Mouse (Mus musculus): ENCODE measurements at regions not wholly inside any gene's neighbourhood (a gene's known extent, or its start where the extent isn't known, plus 50 kb on each side); places are given as distances from the start of the nearest gene placed in this dataset.

DNA sequence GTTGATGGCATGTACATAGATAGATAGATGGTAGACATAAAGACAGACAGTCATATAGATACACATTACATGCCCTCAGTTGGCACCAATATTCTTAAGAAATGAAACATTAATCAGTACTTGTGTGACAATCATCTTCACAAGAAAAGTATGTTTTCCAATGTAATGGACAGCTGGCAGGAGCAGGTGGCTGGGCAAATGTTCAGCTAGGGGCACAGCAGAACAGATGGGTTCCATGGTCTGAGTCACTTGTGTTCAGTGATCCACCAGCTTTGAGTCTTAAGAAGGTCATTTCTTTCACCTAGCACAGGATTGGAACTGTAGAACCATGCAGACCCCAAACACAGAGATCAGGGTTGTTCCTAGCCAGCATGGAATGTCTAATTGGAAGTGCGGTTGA is 2631.2 kb upstream of the 5930422O12Rik start:
- H3K4me2 ChIP-seq (replicated peaks), result no peak overlapping the region
- H3K36me3 ChIP-seq, result no peaks in the 10 kb centered on the region
- ATAC-seq (ENCODE audit: low FRiP score, low read depth), result no peak
- no peak overlapping the region for H3K4me3 ChIP-seq
- no peaks in the 10 kb centered on the region for H3K27me3 ChIP-seq (replicated peaks)
- H3K4me1 ChIP-seq, result no peaks in the 10 kb centered on the region
- no peak overlapping the region for H3K27ac ChIP-seq
- WGBS, result 97% methylated on average over 1 of the region's 1 CpGs
- no peaks in the 10 kb centered on the region for H3K9me3 ChIP-seq
- no peak overlapping the region for H3K9ac ChIP-seq

DNA sequence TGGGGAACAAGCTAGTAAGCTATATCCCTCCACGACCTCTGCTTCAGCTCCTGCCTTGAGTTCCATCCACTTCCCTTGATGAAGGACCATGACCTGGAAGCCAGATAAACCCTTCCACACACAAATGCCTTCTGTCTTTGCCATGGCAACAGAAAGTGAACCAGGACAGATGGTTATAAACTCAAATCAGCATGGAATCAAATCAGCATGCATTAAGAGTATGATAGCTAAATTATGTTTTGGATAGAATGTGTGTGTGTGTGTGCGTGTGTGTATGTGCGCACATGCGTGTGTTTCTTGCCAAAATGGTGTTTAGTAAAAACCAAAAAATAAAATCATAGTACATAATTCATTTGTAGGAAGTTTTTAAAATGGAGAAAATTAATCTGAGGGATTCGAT is 2611.5 kb upstream of the 5930422O12Rik start:
- Histone ChIP-seq H3K36me3 (no peaks in the 10 kb centered on the region), H3K9ac (no peak overlapping the region), H3K4me1 (no peaks in the 10 kb centered on the region), H3K27ac (no peak overlapping the region), H3K4me3 (no peak overlapping the region), H3K4me2 (replicated peaks) (no peak overlapping the region), H3K9me3 (no peaks in the 10 kb centered on the region), H3K27me3 (replicated peaks) (no peaks in the 10 kb centered on the region)
- no peak for ATAC-seq (ENCODE audit: low FRiP score, low read depth)
- WGBS, result 93% methylated on average over 5 of the region's 5 CpGs

DNA sequence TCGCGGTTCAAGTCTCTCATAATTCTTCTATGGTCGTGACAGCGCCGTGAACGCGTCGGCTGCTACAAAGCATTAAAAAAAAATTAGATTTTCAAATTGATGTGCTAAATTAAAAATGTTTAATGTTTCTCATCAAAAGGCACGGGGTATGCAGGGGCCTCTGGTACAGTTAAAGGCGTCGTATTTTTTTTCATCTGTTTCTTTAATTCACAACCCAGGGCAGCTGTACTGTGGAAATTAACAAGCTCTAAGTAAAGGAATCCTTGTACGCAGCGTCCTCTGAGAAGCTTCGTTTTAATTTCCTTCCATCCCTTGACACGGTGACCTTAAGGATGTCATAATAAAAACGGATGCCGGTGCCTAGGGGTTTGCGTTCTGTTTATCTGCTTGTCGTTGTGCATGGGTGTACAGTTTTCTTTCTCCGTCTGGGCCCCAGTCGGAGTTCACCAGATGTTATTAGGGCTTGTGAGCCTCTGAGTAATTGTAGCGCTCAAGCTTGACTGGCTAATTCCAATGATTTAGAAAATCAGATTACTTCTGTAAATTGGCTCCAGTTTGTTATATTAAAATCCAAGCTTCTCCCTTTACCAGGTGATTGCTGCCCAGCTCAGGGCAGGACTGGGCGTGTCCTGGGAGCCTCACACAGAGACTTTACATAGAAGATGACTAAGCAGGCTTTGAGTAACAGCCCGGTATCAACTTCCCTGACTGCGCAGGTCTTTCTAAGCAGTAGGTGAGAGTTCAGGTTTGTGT is 2605.5 kb upstream of the 5930422O12Rik start:
- Histone ChIP-seq H3K4me3 (no peak overlapping the region), H3K27ac (no peak overlapping the region), H3K4me2 (replicated peaks) (0 out of 2 replicates have a peak overlapping the region, but pooled peaks have one; percentile 25), H3K9me3 (no peaks in the 10 kb centered on the region), H3K27me3 (replicated peaks) (no peaks in the 10 kb centered on the region), H3K36me3 (no peaks in the 10 kb centered on the region), H3K9ac (no peak overlapping the region), H3K4me1 (no peaks in the 10 kb centered on the region)
- 64% methylated on average over 25 of the region's 25 CpGs for WGBS
- peak; percentile 59 for ATAC-seq (ENCODE audit: low FRiP score, low read depth)

DNA sequence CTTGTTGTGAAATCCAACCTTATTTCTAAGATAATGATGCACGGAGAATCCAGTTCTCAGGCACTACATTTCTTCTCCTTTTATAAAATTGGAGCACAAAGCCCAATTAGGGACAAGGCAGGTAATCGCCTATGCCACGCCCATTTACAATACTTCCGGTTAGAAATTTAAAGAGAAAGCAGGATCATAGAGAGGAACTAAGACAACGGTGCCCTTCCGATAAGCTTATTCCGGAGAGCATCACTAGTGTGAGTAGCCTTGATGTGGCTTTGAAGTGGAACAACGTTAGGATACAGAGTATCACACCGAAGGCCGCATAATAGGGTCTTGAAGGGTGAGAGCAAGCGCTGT is 2604.9 kb upstream of the 5930422O12Rik start:
- no peaks in the 10 kb centered on the region for H3K27me3 ChIP-seq (replicated peaks)
- H3K4me1 ChIP-seq, result no peaks in the 10 kb centered on the region
- H3K4me3 ChIP-seq, result no peak overlapping the region
- H3K9me3 ChIP-seq, result no peaks in the 10 kb centered on the region
- H3K36me3 ChIP-seq, result no peaks in the 10 kb centered on the region
- ATAC-seq (ENCODE audit: low FRiP score, low read depth), result no peak
- no peak overlapping the region for H3K4me2 ChIP-seq (replicated peaks)
- WGBS, result 89% methylated on average over 11 of the region's 11 CpGs
- no peak overlapping the region for H3K27ac ChIP-seq
- no peak overlapping the region for H3K9ac ChIP-seq

DNA sequence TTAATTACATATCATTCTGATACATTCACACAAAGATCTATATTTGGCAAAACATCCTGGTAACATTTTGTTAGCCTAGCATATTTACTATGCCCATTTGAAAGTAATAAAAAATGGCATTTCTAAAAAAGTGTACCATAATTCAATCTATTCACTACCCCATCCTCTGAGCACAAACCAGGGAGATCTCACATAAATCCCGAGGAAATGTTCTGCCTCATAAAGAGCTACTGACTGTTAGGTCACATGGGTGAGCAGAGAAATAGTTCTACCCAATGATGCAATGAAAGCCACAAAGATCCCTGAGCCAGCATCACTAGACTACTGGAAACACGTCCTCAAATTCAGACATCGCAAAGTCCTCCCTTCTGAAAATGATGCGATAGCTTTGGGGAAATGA is 2602.5 kb upstream of the 5930422O12Rik start:
- Histone ChIP-seq H3K4me1 (no peaks in the 10 kb centered on the region), H3K27ac (no peak overlapping the region), H3K4me2 (replicated peaks) (no peak overlapping the region), H3K9ac (no peak overlapping the region), H3K4me3 (no peak overlapping the region), H3K36me3 (no peaks in the 10 kb centered on the region), H3K9me3 (no peaks in the 10 kb centered on the region), H3K27me3 (replicated peaks) (no peaks in the 10 kb centered on the region)
- ATAC-seq (ENCODE audit: low FRiP score, low read depth), result peak; percentile 61; the same call in 1 of the 2 replicates
- 63% methylated on average over 4 of the region's 4 CpGs for WGBS

DNA sequence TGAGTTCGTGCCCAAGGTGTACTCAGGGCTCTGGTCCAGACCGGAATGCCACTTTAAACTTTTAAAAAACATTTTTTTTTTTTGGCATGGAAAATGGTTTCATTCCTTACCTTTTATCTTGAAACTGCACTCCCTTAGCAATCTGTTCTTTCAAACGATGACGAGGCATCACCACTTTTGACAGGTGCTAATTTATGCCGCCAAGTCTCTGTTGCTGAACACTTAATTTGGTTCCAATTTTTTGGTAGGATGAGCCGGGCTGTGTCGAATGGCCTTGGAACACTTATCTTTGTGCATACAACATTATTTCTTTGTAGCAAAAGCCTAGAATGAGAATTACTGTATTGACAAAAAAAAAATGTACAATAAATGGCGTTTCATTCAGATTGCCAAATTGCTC is 2590.5 kb upstream of the 5930422O12Rik start:
- no peak for ATAC-seq (ENCODE audit: low FRiP score, low read depth)
- Histone ChIP-seq H3K36me3 (no peaks in the 10 kb centered on the region), H3K4me3 (no peak overlapping the region), H3K9me3 (no peaks in the 10 kb centered on the region), H3K27ac (no peak overlapping the region), H3K4me2 (replicated peaks) (no peak overlapping the region), H3K9ac (no peak overlapping the region), H3K27me3 (replicated peaks) (no peaks in the 10 kb centered on the region), H3K4me1 (no peaks in the 10 kb centered on the region)
- 95% methylated on average over 8 of the region's 8 CpGs for WGBS

DNA sequence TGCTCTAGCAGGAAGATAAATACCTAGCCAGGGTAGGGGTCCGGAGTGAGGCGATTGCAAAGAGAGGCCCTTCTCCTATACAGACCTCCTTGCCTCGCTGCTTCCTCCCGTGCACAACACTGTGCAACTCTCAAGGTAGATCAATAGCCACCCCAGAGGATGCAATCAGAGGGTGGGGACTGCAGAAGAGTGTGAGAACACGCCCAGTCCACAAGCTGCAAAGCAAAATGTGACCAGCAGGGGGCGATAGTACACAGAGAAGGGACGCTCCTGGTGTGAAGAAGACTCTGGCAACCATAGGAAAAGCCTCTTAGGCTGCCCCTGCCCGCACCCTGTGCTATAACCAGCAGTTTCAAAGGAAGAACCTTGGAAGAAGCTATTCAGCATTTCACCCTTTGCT is 2588.4 kb upstream of the 5930422O12Rik start:
- no peaks in the 10 kb centered on the region for H3K4me1 ChIP-seq
- peak; percentile 84 for ATAC-seq (ENCODE audit: low FRiP score, low read depth)
- no peak overlapping the region for H3K4me2 ChIP-seq (replicated peaks)
- no peak overlapping the region for H3K4me3 ChIP-seq
- no peak overlapping the region for H3K27ac ChIP-seq
- H3K9me3 ChIP-seq, result no peaks in the 10 kb centered on the region
- no peaks in the 10 kb centered on the region for H3K36me3 ChIP-seq
- 35% methylated on average over 8 of the region's 8 CpGs for WGBS
- no peak overlapping the region for H3K9ac ChIP-seq
- no peaks in the 10 kb centered on the region for H3K27me3 ChIP-seq (replicated peaks)

DNA sequence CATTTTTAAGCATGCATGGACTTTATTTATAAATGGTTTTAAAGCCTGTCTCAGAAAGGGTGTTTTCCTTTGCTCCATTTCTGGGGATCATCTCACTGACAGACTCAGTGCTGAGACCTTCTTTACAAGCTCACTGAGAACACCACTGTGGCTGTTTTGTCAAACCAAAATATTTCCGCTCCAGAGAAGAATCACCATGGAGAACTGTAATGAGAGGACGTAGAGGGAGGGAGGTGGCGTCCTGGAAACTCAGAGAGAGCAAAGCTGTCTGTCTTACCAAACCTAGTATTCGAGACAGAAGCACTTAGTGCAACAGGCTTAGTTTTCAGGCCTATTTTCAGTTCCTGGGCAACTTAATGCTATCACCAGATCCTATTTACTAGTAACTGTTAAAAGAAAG is 2565.5 kb upstream of the 5930422O12Rik start:
- Histone ChIP-seq H3K27ac (no peak overlapping the region), H3K4me1 (no peaks in the 10 kb centered on the region), H3K36me3 (no peaks in the 10 kb centered on the region), H3K27me3 (replicated peaks) (no peaks in the 10 kb centered on the region), H3K9ac (no peak overlapping the region), H3K4me2 (replicated peaks) (no peak overlapping the region), H3K9me3 (no peaks in the 10 kb centered on the region), H3K4me3 (no peak overlapping the region)
- peak; percentile 48; the same call in 1 of the 2 replicates for ATAC-seq (ENCODE audit: low FRiP score, low read depth)
- 28% methylated on average over 4 of the region's 4 CpGs for WGBS

DNA sequence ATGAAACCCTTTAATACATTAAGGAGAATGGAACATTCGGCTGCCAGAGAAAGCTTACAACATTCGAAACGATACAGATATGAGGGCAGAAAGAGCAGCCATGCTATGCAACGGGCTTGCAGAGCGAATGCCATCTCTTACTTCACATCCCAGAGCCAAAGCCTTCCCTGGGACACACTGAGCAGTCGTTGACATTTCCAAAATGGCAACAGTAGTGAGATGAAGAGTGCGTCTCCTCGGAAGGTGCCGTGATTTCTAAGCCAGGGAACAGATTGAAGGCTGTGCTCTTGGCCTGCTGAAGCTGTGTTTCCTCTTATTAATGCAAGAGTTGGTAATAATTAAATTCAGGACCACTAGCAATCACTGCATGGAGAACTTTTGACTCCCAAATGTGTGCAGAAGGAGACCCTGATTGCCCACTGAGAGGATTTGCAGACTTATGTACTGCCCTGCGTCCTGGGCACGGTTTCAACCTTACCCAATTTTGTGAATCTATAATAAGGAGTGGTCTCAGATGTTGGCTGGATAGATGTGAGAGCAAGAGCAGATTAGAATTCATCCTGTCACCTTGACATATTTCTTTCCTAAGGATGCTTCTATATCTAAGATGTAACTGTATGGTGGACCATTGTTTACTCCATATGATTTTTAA is 2522.3 kb upstream of the 5930422O12Rik start:
- Histone ChIP-seq H3K9ac (no peak overlapping the region), H3K4me1 (no peaks in the 10 kb centered on the region), H3K27ac (no peak overlapping the region), H3K27me3 (replicated peaks) (no peaks in the 10 kb centered on the region), H3K36me3 (no peaks in the 10 kb centered on the region), H3K9me3 (no peaks in the 10 kb centered on the region), H3K4me2 (replicated peaks) (no peak overlapping the region), H3K4me3 (no peak overlapping the region)
- ATAC-seq (ENCODE audit: low FRiP score, low read depth), result no peak
- 92% methylated on average over 11 of the region's 11 CpGs for WGBS

DNA sequence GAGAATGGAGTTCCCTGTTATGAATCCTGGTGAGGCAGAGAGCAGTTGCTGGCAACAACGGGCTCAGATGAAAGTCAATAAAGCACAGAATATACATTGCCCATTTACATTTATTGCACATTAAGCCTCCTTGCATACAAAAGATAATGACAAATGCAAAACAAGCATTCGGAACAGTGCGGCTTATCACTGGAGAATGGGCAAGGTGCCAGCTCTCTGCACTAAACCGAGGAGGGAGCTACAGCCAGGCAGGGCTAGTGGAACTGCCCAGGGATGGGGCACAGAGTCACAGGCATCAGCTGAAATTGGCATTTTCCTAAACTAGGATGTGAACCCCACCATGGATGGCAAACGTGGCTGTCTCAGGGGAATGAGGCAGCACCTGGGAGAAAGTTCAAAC is 2514.8 kb upstream of the 5930422O12Rik start:
- Histone ChIP-seq H3K27me3 (replicated peaks) (no peaks in the 10 kb centered on the region), H3K4me2 (replicated peaks) (no peak overlapping the region), H3K4me3 (no peak overlapping the region), H3K9me3 (no peaks in the 10 kb centered on the region), H3K36me3 (no peaks in the 10 kb centered on the region), H3K4me1 (peaks cover 14% of the 10 kb centered on the region), H3K27ac (no peak overlapping the region; the same call in 1 of the 2 replicates), H3K9ac (no peak overlapping the region)
- peak; percentile 34; the same call in 1 of the 2 replicates for ATAC-seq (ENCODE audit: low FRiP score, low read depth)
- 62% methylated on average over 5 of the region's 5 CpGs for WGBS

DNA sequence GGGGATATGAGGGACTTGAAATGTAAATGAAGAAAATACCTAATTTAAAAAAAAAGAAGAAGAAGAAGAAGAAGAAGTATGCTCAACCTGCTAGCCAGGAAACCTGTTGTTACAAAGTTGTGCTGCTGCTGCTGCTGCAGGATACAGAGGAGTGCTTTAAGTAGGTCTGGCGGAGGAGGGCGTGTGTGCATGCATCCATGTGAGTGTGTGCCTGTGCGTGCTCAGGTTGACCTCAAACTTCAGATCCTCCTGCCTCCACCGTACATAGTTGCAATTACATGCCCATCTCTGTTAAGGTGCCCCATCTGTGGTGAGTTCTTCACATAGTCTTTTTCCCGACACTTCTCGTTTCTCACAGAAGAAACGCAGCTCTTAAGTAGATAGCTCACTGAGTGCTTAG is 2513.4 kb upstream of the 5930422O12Rik start:
- no peak overlapping the region for H3K4me3 ChIP-seq
- H3K36me3 ChIP-seq, result no peaks in the 10 kb centered on the region
- ATAC-seq (ENCODE audit: low FRiP score, low read depth), result no peak
- H3K27ac ChIP-seq, result 0 out of 2 replicates have a peak overlapping the region, but pooled peaks have one; percentile 57
- no peak overlapping the region for H3K9ac ChIP-seq
- no peaks in the 10 kb centered on the region for H3K27me3 ChIP-seq (replicated peaks)
- peak overlapping the region; percentile 70 for H3K4me2 ChIP-seq (replicated peaks)
- peaks cover 14% of the 10 kb centered on the region for H3K4me1 ChIP-seq
- H3K9me3 ChIP-seq, result no peaks in the 10 kb centered on the region
- WGBS, result 71% methylated on average over 7 of the region's 7 CpGs

DNA sequence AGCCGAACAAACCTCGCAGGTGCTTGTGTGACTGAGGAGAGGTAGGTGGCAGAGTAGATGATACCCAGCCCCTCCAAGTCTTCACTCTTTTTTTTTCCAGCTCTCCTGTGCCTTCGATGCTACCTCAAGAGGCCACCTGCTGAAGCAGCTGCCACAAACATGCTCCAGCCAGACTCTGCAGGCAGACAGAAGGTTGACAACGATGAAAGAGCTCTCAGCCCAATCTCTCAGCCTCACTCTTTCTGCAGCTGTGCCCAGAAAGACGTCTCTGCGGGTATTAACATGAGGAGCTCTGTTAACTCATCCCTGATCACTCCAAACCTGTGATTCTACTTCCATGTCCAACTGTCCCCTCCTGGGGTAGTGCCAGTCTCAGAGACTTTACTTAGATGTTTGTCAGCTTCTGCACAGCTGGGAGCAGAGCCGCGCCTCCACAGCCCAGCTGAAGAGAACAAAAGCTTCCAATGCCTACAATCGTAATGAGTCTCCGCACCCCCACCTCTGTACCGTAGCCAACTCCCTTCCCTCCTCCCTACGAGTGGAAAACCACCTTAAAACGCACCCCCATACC is 2512.8 kb upstream of the 5930422O12Rik start:
- Histone ChIP-seq H3K4me1 (peaks cover 14% of the 10 kb centered on the region), H3K4me3 (peak overlapping the region; percentile 34), H3K36me3 (no peaks in the 10 kb centered on the region), H3K9ac (peak overlapping the region; percentile 65), H3K27ac (peak overlapping the region; percentile 57), H3K9me3 (no peaks in the 10 kb centered on the region), H3K27me3 (replicated peaks) (no peaks in the 10 kb centered on the region), H3K4me2 (replicated peaks) (peak overlapping the region; percentile 70)
- 10% methylated on average over 13 of the region's 13 CpGs for WGBS
- peak; percentile 80 for ATAC-seq (ENCODE audit: low FRiP score, low read depth)

Data from neural tube, embryonic 12.5 days (tissue).